Mouse (Mus musculus) bone marrow, adult 2 months (tissue): ENCODE data around the gene Pdia4.

Experiments used
- CTCF ChIP-seq: fragments of 200-500 bp; IDR thresholded peaks from 2 replicates; pipeline ENCODE4 v1.5.1; 2011; ENCODE audit warnings: low read length, control low read depth; ENCODE audit not compliant: control insufficient read depth, insufficient read depth
- POLR2A ChIP-seq: fragments of 200-500 bp; IDR thresholded peaks from 2 replicates; pipeline ENCODE4 v1.6.1; 2011; ENCODE audit warnings: low read depth, mild to moderate bottlenecking, control low read depth, low read length, borderline replicate concordance; ENCODE audit not compliant: control insufficient read depth

GRCm38 (mm10) chr6:47816151-47816550 is 2.9 kb upstream of the Pdia4 start:
- no peak for TF ChIP-seq CTCF
- no peak for TF ChIP-seq POLR2A
